Mouse (Mus musculus) ovary, adult 18-20 months (tissue): Measurements from ENCODE around the gene Slc4a4.

Experiments used
- DNase-seq: peaks from one replicate; pipeline ENCODE4 v3.0.0; 2022; ENCODE audit warnings: low spot score, mixed read lengths

Gene Slc4a4

GRCm38 (mm10) chr5:89010116-89010515 is 123.5 kb downstream of the Slc4a4 start:
- no peak for DNase-seq

- no peak for DNase-seq
Measured at GRCm38 (mm10) chr5:89012456-89012855, 125.8 kb downstream of the Slc4a4 start.

- DNase-seq, result no peak
Measured at GRCm38 (mm10) chr5:89014782-89015181, 128.2 kb downstream of the Slc4a4 start.

- DNase-seq, result no peak
Measured at GRCm38 (mm10) chr5:89015878-89016277, 129.3 kb downstream of the Slc4a4 start.

- DNase-seq, result no peak
Measured at GRCm38 (mm10) chr5:89018537-89018936, 131.9 kb downstream of the Slc4a4 start.

GRCm38 (mm10) chr5:89024413-89024812 is 137.8 kb downstream of the Slc4a4 start:
- no peak for DNase-seq

GRCm38 (mm10) chr5:89027518-89028085 is 141.0 kb downstream of the Slc4a4 start:
- no peak for DNase-seq

GRCm38 (mm10) chr5:89032647-89033046 is 146.0 kb downstream of the Slc4a4 start:
- DNase-seq, result no peak

GRCm38 (mm10) chr5:89033256-89033655 is 146.6 kb downstream of the Slc4a4 start:
- peak; percentile 2 for DNase-seq

- no peak for DNase-seq
Measured at GRCm38 (mm10) chr5:89036147-89036546, 149.5 kb downstream of the Slc4a4 start.

GRCm38 (mm10) chr5:89040814-89041213 is 154.2 kb downstream of the Slc4a4 start:
- no peak for DNase-seq

GRCm38 (mm10) chr5:89043846-89044245 is 157.2 kb downstream of the Slc4a4 start:
- DNase-seq, result no peak

- no peak for DNase-seq
Measured at GRCm38 (mm10) chr5:89044801-89045200, 158.2 kb downstream of the Slc4a4 start.

GRCm38 (mm10) chr5:89051577-89051976 is 165.0 kb downstream of the Slc4a4 start:
- no peak for DNase-seq

GRCm38 (mm10) chr5:89052230-89052629 is 165.6 kb downstream of the Slc4a4 start:
- no peak for DNase-seq

GRCm38 (mm10) chr5:89055656-89056055 is 169.0 kb downstream of the Slc4a4 start:
- DNase-seq, result no peak

- no peak for DNase-seq
Measured at GRCm38 (mm10) chr5:89056370-89056769, 169.8 kb downstream of the Slc4a4 start.

GRCm38 (mm10) chr5:89061097-89061496 is 174.5 kb downstream of the Slc4a4 start:
- no peak for DNase-seq

- DNase-seq, result no peak
Measured at GRCm38 (mm10) chr5:89062286-89062685, 175.7 kb downstream of the Slc4a4 start.

- no peak for DNase-seq
Measured at GRCm38 (mm10) chr5:89067111-89067510, 180.5 kb downstream of the Slc4a4 start.

- DNase-seq, result no peak
Measured at GRCm38 (mm10) chr5:89068072-89068471, 181.5 kb downstream of the Slc4a4 start.

GRCm38 (mm10) chr5:89070051-89070450 is 183.4 kb downstream of the Slc4a4 start:
- no peak for DNase-seq

GRCm38 (mm10) chr5:89071957-89072356 is 185.3 kb downstream of the Slc4a4 start:
- no peak for DNase-seq

- DNase-seq, result no peak
Measured at GRCm38 (mm10) chr5:89077711-89078110, 191.1 kb downstream of the Slc4a4 start.

GRCm38 (mm10) chr5:89083476-89083875 is 196.9 kb downstream of the Slc4a4 start:
- DNase-seq, result no peak
